Mouse (Mus musculus) lung, postnatal 25 days (tissue): ENCODE data around the gene Mif.
"Not testable (repeated sequence)": the region's sequence is repeated elsewhere in the genome, so short reads cannot be mapped to it uniquely, and the experiment has no call there.

Experiments used
- DNase-seq: peaks from one replicate; pipeline ENCODE4 v3.0.0; 2022; ENCODE audit warnings: low spot score

Mif gene

DNA sequence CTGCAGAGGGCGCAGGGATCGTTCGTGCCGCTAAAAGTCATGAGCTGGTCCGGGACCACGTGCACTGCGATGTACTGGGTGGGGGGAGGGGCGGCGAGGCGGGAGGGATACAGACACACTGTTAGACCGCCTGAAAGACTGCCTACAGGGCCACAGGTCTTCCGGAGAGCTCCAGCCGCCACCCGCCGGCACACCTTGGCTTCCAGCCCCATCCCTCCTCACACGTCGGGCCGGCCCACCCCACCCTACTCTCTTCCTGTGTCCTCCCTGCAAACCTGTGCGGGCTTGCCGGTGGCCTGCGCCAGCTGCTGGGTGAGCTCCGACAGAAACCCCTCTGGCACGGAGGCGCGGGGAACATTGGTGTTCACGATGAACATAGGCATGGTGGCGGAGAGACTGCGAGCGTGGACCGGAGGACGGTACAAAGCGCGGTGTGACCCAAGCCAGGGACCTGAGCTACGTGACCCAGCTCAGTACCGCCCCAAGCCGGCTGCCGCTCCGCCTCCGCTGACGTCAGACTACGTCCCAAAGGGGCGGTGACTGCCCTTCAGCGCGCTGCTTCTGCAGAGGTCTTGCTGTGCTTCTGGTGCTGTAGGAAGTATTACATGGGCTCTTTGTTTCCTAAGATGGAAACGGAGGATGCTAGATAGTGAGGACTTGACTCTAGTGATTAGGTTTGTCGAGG, at the start of gene Mif:
Gene Mif (minus strand): TSS at position 455 of the 685 bp plus-strand sequence.
- DNase-seq, result peak; percentile 89

DNA sequence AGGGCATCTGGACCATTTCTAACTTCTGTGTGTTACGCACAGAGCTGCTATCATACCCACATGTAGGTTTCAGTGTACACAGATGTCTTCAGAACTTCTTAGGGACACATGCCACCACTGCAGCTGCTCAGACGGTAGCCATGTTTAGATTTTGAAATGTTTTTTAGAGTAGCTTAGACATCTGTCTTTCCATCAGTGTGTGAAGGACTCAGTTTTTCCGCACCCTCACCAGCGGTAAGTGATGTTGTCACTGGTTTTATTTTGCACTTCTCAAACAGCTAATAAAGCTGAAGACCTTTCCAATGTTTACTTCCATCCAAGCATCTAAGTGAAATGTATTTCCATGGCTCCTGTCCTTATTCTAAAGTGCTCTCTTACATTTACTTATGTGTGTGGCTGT, 46.8 kb upstream of the Mif start:
- no peak for DNase-seq

DNA sequence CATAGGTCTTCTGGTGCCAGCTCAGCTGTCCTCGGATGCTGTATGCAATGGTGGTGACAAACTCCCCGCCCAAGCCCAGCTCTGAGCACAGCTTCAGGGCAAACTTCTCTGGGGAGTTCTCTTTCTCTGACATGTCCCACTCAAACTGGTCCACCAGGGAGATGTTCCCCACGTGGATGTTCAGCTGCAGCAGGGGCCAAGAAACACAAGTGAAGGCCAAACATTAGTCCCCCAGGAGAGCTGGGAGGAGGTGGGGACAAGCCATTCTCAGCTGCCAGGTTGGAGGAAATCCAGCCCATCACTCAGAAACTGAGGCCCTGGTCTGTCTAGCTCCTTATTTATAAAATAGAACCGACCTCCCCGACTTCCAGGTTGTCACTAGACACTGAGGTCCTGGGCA, 44.4 kb upstream of the Mif start:
- DNase-seq, result no peak

DNA sequence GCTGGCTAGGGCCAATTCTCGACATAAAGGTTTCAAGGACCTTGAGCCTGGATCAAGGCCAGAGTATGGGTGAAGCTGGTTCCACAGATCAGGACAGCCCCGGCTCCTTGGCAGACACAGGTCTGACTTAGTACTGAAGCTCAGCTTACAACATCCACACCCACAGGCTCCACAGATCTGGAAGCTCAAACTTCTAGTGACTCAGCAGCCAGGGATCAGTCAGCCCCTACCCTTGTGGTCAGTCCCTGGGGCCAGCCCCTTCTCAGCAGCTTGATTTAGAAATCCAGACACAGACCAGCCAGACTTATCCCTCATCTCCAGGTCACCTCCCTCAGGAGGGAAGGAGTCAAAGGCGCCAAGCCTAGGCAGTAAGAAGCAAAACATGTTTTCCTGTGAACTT, 38.8 kb upstream of the Mif start:
- peak; percentile 54 for DNase-seq

DNA sequence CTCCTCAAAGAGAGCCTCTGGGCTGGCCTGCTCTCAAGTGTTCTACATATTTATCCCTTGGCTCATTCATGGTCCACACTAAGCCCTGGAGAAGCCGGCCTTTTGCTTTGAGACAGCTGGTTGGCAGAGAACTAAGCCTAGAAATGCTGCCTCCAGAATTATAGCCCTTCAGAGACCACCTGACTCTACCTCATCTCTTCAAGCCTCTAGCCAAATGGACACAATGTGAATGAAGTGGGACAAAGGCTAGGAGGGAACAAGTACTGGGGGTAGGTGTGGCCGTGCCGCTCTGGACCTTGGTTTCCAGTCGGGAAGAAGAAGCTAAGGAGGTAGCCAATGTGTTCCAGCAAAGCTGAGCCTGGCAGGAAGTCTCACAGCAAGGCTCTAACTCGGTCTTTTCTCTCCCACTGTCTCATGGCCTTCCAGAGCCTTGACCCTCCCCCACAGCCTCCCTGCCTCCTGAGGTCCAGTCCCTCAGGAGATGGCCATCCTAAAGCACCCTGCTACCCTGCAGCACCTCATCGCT, 38.1 kb upstream of the Mif start:
- DNase-seq, result no peak

DNA sequence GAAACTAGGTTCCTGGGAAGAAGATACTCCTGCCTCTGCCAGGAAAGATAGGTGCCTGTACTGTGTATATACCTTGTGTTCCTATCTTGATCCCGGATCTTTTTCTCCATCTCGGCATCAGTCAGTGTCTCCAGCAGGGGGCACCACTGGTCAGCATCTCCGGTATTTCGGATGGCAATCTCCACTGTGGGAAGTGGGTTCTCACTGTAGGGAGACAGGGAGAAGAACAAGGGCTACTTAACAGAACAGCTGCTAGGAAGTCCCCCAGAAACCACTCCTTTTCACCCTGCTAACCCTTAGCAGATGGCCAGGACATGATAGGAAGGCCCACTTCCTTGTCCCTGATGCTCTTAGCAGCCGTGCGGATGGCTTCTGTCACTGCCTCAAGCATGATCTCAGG, 37.3 kb upstream of the Mif start:
- DNase-seq, result peak; percentile 77

DNA sequence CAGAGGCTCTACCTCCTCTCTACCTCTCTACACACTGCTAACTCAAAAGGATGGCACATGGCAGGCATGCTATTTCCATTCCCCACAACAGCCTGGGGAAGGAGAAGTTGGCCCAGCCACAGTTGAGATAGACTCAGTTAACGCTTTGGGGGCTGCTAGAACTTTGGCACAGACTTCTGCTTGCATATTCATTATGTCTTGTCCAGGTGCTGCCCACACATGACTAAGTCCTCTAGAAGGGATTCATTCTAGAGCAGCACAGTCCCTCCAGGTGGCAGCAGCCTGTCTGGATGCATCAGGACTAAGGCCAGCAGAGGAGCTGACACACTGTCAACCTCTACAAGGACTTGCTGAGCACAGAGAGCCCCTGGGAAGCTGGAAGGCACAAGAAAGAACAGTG, 36.2 kb upstream of the Mif start:
- no peak for DNase-seq

DNA sequence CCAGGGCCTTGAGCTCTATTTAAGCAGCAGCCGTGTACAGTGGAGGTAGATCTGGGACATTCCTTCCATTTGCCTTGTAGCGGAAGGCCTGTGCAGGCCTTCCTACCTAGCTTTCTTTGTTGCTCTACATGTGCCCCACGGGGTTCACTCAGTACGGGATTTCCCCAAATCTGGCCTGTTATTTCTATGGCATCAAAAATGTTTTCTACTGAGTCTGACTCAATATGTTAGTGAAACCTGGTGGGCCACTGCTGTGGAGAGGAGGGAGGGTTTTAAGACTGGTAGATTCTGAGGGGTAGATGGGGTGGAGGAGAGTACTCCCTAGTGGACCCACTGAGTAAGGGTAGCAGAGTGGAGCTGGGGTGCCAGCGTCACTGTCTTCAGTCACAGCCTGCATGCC, 35.7 kb upstream of the Mif start:
- no peak for DNase-seq

DNA sequence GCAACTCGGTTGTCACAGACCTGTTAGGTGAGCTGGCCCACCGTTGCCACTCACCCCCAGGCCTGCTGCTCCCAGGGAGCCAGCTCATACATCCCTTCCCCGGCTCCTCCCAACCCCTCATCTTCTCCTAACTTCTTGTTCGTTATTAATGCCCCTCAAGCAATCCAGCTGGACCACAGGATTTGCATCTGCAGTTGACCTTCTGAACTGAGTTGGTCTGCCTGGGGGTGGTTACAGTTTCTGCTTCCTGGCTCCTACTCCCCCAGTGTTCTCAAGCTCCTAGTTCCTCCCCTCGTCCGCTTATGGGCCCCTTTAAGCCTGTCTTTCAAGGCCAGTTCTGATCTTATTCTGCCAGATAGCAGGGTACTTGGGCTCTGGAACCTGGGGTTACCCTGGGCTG, 34.6 kb upstream of the Mif start:
- no peak for DNase-seq

DNA sequence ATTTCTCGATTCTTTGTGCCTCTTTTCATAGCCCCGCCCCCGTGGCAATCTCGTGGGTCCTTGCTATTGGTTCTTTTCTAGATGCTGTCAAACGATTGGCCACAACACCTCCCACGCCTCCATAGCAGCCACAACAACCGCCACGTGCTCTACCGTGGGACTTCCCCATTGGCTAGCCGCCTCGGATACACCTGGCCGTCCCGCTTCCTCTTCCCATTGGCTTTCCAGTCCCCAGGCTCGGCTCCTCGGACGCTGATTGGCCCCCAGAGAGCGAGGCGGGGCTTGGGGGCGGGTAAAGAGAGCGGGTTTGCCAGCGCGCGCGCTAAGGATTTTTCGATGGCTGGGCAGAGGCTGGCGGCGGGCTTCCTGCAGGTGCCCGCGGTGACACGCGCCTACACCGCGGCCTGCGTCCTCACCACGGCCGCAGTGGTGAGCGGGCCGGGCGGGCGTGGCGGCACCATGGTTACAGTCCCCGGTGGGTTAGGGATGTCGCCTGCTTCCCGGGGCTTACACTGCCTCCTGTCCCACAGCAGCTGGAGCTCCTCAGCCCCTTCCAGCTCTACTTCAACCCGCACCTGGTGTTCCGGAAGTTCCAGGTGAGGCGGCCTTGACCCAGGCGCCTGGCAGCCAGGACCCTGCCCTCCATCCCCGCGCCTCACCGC, 33.2 kb upstream of the Mif start, which contains the start of gene Derl3:
Gene Derl3 (plus strand): TSS at position 325 of the 662 bp plus-strand sequence.
- DNase-seq, result peak; percentile 96

DNA sequence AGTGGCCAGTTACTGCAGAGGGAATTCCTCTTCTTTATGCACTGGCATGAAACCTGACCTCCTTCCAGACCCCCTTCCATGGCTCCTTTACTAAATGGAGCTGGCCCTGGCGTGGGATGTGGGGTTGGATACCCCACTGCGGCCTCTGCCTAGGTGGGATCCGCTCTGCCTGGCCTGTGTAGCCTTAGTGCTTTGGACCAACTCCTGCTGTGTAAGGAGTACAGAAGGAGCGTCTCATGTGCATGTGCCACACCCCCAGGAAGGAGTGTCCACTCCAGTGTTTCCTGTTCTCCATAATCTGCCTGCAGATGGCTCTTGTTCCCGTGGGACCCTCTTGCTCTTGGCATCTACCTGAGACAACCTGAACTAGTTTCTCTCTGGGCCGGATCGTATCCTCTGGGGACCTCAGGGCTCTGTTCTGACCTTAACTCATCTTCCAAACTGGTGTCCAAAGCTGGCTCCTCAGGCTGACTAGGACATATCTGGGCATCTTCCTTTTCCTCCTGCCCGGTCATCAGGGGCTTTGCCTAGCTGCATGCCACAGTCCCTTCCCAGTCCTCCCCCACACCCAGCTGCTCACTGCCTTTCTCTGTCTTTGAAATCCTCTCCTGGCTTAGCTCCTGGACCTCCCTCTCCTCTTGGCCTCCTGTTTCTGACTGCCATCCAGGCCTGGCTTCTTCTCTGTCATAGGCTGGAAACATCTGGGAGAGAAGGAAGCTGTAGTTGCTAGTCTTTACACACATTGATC, 29.5 kb upstream of the Mif start:
- DNase-seq, result no peak

DNA sequence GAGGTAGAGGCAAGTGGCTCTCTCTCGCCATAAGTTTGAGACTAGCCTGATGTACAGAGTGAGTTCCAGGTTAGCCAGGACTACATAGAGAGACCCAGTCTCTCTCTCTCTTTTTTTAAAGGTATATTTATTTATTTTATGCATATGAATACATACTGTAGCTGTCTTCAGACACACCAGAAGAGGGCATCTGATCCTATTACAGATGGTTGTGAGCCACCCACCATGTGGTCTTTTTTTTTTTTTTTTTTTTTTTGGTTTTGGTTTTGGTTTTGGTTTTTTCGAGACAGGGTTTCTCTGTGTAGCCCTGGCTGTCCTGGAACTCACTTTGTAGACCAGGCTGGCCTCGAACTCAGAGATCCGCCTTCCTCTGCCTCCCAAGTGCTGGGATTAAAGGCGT, 27.5 kb upstream of the Mif start:
- not testable (repeated sequence) for DNase-seq

DNA sequence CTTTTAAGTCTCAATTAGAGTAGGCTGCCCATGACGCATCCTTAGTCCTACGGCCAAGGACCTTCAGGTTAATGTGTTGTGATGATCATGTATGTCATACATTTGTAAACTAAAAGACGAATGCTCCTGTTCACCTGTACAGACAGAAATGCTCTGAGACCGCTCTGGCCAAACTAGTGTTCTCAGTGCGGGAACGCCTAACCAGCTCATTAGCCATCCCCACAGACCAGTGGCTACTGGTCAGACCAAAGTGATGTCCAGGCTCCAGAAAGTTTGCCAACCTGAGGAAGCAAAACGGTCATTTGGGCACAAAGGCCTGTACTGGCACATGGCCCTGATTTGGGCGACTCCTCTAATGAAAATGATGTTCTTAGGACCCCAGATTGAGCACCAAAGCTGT, 24.7 kb upstream of the Mif start:
- DNase-seq, result no peak

DNA sequence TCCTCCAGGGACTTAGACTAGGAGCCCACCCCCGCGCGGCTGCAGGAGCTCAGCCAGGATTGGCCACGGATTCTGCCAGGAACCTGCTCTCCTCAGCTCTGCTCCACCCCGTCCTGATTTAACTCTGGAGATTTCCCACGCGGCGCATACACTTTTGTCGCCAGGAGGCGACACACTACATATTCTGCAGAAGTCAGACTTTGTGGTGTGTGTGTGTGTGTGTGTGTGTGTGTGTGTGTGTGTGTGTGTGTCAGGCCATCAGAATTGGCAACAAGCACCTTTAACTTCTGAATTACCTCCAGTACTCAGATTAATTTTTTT, 23.2 kb upstream of the Mif start:
- DNase-seq, result peak; percentile 84

DNA sequence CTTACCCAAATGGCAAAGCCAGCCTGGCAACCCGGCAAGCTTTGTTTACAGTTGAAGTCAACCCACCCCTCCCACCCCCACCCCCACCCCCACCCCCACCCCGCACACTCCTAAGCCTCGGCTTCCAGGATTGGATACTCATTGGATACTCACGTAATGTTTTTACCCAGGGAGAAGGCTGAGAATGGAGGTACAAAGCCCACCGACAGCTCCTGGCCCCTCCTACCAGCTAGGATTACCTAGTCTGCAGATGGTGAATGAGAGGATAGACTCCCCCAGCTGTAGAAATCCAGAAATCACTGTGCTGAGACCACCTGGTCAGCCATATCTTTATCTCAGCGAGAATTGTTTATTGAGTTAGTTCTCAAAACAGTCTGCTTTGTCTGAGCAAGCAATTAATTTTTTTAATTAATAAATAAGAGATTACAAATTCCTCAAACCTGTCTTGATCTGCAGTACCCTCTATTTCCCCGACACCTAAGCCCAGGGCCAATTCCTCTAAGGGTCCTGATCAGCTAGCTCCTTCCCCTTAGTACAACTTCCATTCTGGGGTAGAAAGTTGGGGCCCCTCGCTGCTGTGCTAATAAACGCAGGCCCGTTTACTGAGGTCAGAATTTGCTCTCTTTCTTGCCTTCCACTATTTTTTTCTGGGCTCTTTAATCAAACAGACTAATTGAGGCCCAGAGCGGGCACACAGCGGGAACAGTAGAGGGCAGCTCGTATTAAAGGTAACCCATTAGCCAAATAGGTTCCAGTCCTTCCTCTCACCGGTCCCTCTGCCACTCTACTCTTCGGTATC, 22.6 kb upstream of the Mif start:
- no peak for DNase-seq

DNA sequence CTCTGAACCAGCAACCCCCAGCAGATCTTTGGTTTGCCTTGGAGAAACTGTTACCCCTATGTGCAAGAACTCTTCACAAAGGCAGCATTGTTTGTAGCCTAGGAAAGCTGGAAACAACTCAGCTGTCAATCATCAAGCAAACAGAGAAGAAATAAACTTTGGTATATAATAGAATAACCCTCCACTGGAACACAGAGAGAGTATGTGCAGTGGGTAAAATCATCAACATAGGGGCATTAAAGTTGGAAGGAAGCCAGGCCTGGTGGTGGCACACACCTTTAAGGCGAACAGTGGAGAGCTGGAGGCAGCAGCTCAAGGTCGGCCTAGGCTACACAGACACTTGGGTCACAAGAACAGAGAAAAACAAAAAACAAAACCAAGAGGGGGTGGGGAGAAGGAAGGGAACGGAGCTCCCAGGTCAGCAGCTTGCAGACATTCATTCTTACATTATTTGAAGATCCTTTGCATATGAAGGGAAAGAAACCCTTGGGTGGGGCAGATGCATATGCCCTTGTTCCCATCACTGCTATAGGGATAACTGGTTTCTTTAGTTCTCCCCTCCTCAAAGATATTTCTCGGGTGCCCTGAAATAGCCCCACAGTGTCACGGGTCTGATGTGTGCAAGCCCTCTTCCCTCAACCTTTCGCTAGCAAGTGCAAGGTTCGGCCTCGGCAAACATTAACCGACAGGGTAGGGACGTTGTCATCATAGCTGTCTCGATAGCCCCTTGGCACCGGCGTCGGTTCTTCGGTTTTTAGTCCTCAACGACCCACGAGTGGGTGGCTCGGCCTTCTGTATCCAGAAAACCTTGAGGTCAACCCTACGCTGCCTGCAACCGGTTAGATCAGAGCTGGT, 21.8 kb upstream of the Mif start:
- no peak for DNase-seq

DNA sequence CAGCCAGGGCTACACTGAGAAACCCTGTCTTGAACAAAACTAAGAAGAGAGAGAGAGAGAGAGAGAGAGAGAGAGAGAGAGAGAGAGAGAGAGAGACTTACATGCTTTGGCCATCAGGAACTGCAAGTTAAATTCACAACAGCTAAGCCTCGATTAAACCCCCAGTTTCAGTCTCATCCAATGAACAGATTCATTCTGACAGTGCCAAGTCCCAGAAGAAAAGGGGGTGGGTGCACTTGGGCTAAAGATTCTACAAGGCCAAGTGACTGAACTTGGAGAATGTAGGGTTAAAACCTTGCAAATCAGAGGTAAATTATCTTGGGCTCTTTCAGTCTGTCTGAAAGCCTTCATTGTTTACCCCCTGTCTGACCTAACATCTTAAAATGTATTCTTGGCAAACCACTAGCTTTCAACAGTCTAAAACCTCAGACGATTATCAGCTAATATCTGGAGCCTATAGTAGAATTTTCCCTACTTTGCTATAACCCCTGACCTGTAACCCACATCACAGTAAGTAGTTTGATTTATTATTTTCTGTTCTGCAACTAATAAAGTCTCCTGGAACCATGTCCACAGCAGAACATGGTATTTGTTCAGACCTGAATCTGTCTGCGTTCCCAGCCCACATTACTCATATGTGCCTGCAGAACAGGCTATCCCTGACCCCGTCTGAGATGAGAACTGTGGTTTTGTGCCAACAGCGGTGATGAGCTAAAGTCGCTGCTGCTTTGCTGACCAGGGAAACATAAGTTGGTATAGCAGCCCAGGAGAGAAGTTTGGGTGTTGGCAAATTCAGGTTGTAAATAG, 20.9 kb upstream of the Mif start:
- no peak for DNase-seq

DNA sequence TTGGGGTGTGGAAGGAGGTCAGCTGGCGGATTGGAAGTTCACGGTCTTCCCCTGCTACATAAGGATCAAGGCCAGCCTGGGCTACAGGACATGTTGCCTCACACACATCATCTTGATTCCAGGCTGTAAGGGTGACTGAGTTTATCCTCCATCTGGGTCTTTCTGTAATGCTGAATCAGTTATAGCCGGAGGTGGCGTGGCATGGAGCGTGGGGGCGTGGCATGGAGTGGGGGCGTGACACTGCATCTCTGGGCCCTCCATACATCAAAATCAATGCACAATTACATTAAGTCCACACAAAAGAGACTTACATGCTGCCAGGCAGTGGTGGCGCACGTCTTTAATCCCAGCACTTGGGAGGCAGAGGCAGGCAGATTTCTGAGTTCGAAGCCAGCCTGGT, 20.3 kb upstream of the Mif start:
- DNase-seq, result no peak

DNA sequence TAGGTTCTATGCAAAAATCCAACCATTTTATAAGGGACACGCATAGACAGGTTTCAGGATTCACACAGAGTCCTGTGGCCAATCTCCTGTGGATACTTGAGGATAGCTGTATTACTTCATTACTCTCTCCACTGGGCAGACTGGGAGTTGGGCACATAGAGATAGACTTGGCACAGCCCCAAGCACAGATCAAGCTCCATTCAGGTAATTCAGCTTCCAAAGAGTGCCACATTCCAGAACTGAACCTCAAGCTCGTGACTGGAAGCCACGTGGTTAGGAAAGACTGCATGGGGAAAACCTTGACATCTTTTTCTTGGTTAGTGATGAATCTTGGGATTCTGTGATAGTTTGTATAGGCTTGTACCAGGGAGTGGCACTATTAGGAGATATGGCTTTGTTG, 18.8 kb upstream of the Mif start:
- DNase-seq, result no peak

DNA sequence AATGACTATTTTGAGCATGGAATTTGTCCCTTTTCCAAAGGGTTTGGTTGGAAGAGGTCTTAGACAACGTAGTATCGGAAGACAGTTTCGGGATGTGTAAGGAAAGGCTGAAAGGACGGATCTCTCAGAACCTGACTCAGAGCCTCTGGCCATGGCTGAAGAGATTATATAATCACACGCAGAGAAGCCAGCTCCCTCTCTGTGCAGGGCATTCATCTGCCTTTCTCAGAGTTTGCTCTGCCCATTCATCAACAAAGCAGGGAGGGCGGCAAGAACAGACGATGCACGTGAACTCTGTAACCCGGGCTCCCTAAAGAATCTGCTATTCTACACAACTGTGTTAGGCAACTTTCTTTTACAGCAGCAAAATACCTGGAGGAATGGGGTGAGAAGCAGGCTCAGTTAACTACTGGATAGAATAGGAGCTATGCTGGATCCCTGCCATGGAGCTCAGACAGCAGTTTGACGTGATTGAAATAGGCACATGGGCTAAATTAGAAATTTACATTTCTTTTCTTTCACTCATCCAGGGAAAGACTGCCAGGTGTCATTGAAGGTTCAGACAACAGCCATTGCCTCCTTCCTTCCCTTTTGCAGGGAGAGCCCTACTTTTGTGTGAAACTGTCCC, 13.6 kb upstream of the Mif start:
- DNase-seq, result no peak
